In genomic region chr9:98920629-98921523, GRCm38 (mm10) we compare ENCODE assay signal across 48 mouse cellular contexts. TPM values are rescaled to one million over a fixed set of nuclear protein-coding genes. Genes with fewer than 3 reads are reported as not detected.
"Had no signal": no experiment of that assay in that cellular context is flagged by ENCODE, and none has a peak within 500 bp of the region (broad histone marks: within the 10 kb centered on the region; RNA-seq: fewer than 3 reads in every experiment).

No protein-coding gene starts in this region.

- H3K4me1 ChIP-seq: limb, embryonic 12.5 days; limb, embryonic 13.5 days; limb, embryonic 15.5 days; liver, embryonic 12.5 days; liver, embryonic 13.5 days; liver, embryonic 15.5 days; lung, embryonic 15.5 days; megakaryocyte, embryonic 14.5 days had no signal

- H3K9me3 ChIP-seq: limb, embryonic 10.5 days; limb, embryonic 12.5 days; limb, embryonic 13.5 days; limb, embryonic 15.5 days; liver, embryonic 12.5 days; liver, embryonic 13.5 days; liver, embryonic 15.5 days; lung, embryonic 15.5 days; megakaryocyte, embryonic 14.5 days; midbrain, embryonic 10.5 days; midbrain, embryonic 12.5 days; midbrain, embryonic 13.5 days; midbrain, embryonic 15.5 days had no signal

- H3K4me3 ChIP-seq: left cerebral cortex, adult 2 months; limb, embryonic 10.5 days; limb, embryonic 12.5 days; limb, embryonic 13.5 days; limb, embryonic 15.5 days; liver, embryonic 12.5 days; liver, embryonic 13.5 days; liver, embryonic 15.5 days; lung, embryonic 15.5 days; megakaryocyte, embryonic 14.5 days; midbrain, embryonic 10.5 days; midbrain, embryonic 12.5 days; midbrain, embryonic 13.5 days; midbrain, embryonic 15.5 days; myocyte had no signal

- DNase-seq: left cerebral cortex, postnatal 4 days; liver; liver, embryonic 13.5 days; liver, postnatal 0 days; lung, adult 18-20 months; lung, adult 2 months; lung, embryonic 14.5 days; lung, postnatal 10 days; lung, postnatal 14 days; lung, postnatal 36 days; lung, postnatal 4 days; midbrain, embryonic 14.5 days had no signal

- H3K9ac ChIP-seq: limb, embryonic 12.5 days; limb, embryonic 13.5 days; limb, embryonic 15.5 days; liver, embryonic 12.5 days; liver, embryonic 13.5 days; liver, embryonic 14.5 days; liver, embryonic 15.5 days; liver, postnatal 0 days; lung, embryonic 14.5 days; lung, embryonic 15.5 days; midbrain, embryonic 12.5 days; midbrain, embryonic 13.5 days; midbrain, embryonic 15.5 days had no signal

- H3K4me2 ChIP-seq: limb, embryonic 12.5 days; limb, embryonic 13.5 days; limb, embryonic 15.5 days; liver, embryonic 11.5 days; liver, embryonic 12.5 days; liver, embryonic 13.5 days; liver, embryonic 15.5 days; lung, embryonic 14.5 days; lung, embryonic 15.5 days; midbrain, embryonic 11.5 days; midbrain, embryonic 12.5 days; midbrain, embryonic 13.5 days; midbrain, embryonic 15.5 days had no signal

- H3K27ac ChIP-seq: left cerebral cortex, adult 2 months; limb, embryonic 10.5 days; limb, embryonic 12.5 days; limb, embryonic 13.5 days; limb, embryonic 15.5 days; liver, embryonic 12.5 days; liver, embryonic 13.5 days; liver, embryonic 14.5 days; liver, embryonic 15.5 days; lung, embryonic 15.5 days; macrophage; midbrain, embryonic 10.5 days; midbrain, embryonic 12.5 days; midbrain, embryonic 13.5 days; midbrain, embryonic 15.5 days had no signal

- H3K36me3 ChIP-seq: limb, embryonic 10.5 days; limb, embryonic 12.5 days; limb, embryonic 13.5 days; limb, embryonic 15.5 days; liver, embryonic 12.5 days; liver, embryonic 13.5 days; liver, embryonic 15.5 days; lung, embryonic 15.5 days; midbrain, embryonic 10.5 days; midbrain, embryonic 12.5 days; midbrain, embryonic 13.5 days; midbrain, embryonic 15.5 days had no signal

- H3K27me3 ChIP-seq: limb, embryonic 12.5 days; limb, embryonic 13.5 days; limb, embryonic 15.5 days; liver, embryonic 12.5 days; liver, embryonic 13.5 days; liver, embryonic 15.5 days; lung, embryonic 15.5 days; midbrain, embryonic 12.5 days; midbrain, embryonic 13.5 days; midbrain, embryonic 15.5 days had no signal

RNA-seq across cellular contexts. Expression of gene 7420426K07Rik, which starts 18.0 kb away (rescaled TPM):
- total RNA-seq: left cerebral cortex, adult 18-20 months; left cerebral cortex, adult 2 months; left cerebral cortex, adult 8-10 months; left cerebral cortex, postnatal 10 days; left cerebral cortex, postnatal 14 days; left cerebral cortex, postnatal 25 days; left cerebral cortex, postnatal 36 days; left cerebral cortex, postnatal 4 days; liver, adult 2 months; megakaryocyte progenitor cell, adult 5-6 weeks; megakaryocyte-erythroid progenitor cell, adult 5-6 weeks; midbrain, postnatal 0 days; monocyte, adult 5-6 weeks had no signal
- polyA plus RNA-seq: limb, embryonic 10.5 days; limb, embryonic 11.5 days; limb, embryonic 12.5 days; limb, embryonic 13.5 days; limb, embryonic 14.5 days; limb, embryonic 15.5 days; liver, adult 2 months; liver, embryonic 11.5 days; liver, embryonic 12.5 days; liver, embryonic 13.5 days; liver, embryonic 14.5 days; liver, embryonic 15.5 days; liver, embryonic 16.5 days; liver, postnatal 0 days; lung, adult 2 months; lung, embryonic 14.5 days; lung, embryonic 15.5 days; lung, embryonic 16.5 days; lung, postnatal 0 days; macrophage; midbrain, embryonic 10.5 days; midbrain, embryonic 11.5 days; midbrain, embryonic 12.5 days; midbrain, embryonic 13.5 days; midbrain, embryonic 14.5 days; midbrain, embryonic 15.5 days; midbrain, embryonic 16.5 days; midbrain, postnatal 0 days; myocyte had no signal

RNA-seq across cellular contexts. Expression of gene Foxl2, which starts 34.2 kb away (rescaled TPM):
- total RNA-seq: liver, adult 2 months; megakaryocyte progenitor cell, adult 5-6 weeks; megakaryocyte, adult 5-6 weeks; megakaryocyte-erythroid progenitor cell, adult 5-6 weeks; monocyte, adult 5-6 weeks had no signal
- polyA plus RNA-seq: limb, embryonic 10.5 days; limb, embryonic 11.5 days; limb, embryonic 13.5 days; liver, adult 2 months; liver, embryonic 11.5 days; liver, embryonic 12.5 days; liver, embryonic 13.5 days; liver, embryonic 14.5 days; liver, embryonic 15.5 days; liver, embryonic 16.5 days; liver, postnatal 0 days; lung, adult 2 months; lung, embryonic 14.5 days; lung, embryonic 15.5 days; lung, embryonic 16.5 days; lung, postnatal 0 days; macrophage had no signal

RNA-seq across cellular contexts. Expression of gene Prr23a3, which starts 56.3 kb away (rescaled TPM):
- total RNA-seq: left cerebral cortex, adult 18-20 months; left cerebral cortex, adult 2 months; left cerebral cortex, adult 8-10 months; left cerebral cortex, postnatal 10 days; left cerebral cortex, postnatal 14 days; left cerebral cortex, postnatal 25 days; left cerebral cortex, postnatal 36 days; left cerebral cortex, postnatal 4 days; liver, adult 2 months; megakaryocyte progenitor cell, adult 5-6 weeks; megakaryocyte, adult 5-6 weeks; megakaryocyte-erythroid progenitor cell, adult 5-6 weeks; midbrain, postnatal 0 days; monocyte, adult 5-6 weeks had no signal
- polyA plus RNA-seq: limb, embryonic 11.5 days; limb, embryonic 12.5 days; limb, embryonic 14.5 days; limb, embryonic 15.5 days; liver, adult 2 months; liver, embryonic 11.5 days; liver, embryonic 12.5 days; liver, embryonic 13.5 days; liver, embryonic 14.5 days; liver, embryonic 15.5 days; liver, embryonic 16.5 days; liver, postnatal 0 days; lung, adult 2 months; lung, embryonic 14.5 days; lung, embryonic 15.5 days; lung, embryonic 16.5 days; lung, postnatal 0 days; macrophage; midbrain, embryonic 12.5 days; midbrain, embryonic 14.5 days; midbrain, embryonic 15.5 days; midbrain, embryonic 16.5 days; midbrain, postnatal 0 days; myocyte had no signal
